Mouse (Mus musculus) T-helper 17 cell (primary cell): Measurements from ENCODE around the gene Col3a1.

Experiments
- in situ Hi-C, 2 experiments: fragments of 300-600 bp; cut with MboI, MseI; formaldehyde crosslinking; loops; 1 replicate in 1 of 2; 2 replicates in 1 of 2; pipeline ENCODE4 v1.15.1; 2025; ENCODE audit warnings: high pct_unique_total_duplicates in 2 of 2

The Col3a1 gene

GRCm38 (mm10) chr1:45311388-45311787 lies at the start of gene Col3a1:
Gene Col3a1, plus strand, starts transcription at chr1:45311538.
- in situ Hi-C loops, result no loop called here

- in situ Hi-C loops, result no loop called here
Observed at GRCm38 (mm10) chr1:45269421-45269820, 41.9 kb upstream of the Col3a1 start.

GRCm38 (mm10) chr1:45276006-45276539 lies 35.3 kb upstream of the Col3a1 start:
- in situ Hi-C loops, result no loop called here

GRCm38 (mm10) chr1:45287954-45288353 lies 23.4 kb upstream of the Col3a1 start:
- in situ Hi-C loops, result no loop called here

GRCm38 (mm10) chr1:45290037-45290436 lies 21.3 kb upstream of the Col3a1 start:
- in situ Hi-C loops, result loop anchor here in 1 of 2 experiments (10.0 kb wide), 1 partner anchor 165 kb away; no protein-coding TSS in a partner anchor

DNA sequence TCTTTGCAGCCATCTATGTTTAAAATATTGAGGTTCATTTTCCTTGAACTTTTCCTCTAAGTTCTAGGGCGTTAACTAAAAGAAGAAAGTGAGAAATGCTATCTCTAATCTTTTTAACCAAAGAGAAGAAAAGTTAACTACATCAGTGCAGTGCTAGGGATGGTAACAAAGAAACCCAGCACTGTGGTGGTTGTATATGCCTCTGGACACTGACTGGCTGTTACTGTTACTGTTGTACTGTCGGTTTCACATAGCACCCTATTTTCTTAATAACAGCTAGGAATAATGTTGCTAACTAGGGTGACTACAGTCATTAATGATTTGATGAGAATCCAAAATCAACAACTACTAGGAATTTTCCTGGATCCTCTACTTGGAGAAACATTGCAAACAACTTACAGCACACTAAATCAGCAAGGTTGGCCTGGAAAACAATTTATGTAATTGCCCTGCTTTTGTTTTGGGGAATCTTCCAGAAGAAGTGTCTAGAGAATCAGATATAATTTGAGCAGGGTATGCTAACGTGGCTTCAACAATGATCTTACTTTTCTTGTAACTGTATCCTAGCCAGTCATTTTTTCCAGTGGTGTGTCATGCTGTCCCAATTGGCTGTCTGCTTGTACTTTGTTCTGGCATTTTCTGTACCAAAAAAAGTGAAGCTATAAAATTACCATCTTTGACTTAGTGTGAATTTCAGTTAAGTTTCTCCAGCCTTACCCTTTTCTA lies 11.8 kb upstream of the Col3a1 start:
- in situ Hi-C loops, result loop anchor here in 1 of 2 experiments (10.0 kb wide), 1 partner anchor 175 kb away; no protein-coding TSS in a partner anchor

DNA sequence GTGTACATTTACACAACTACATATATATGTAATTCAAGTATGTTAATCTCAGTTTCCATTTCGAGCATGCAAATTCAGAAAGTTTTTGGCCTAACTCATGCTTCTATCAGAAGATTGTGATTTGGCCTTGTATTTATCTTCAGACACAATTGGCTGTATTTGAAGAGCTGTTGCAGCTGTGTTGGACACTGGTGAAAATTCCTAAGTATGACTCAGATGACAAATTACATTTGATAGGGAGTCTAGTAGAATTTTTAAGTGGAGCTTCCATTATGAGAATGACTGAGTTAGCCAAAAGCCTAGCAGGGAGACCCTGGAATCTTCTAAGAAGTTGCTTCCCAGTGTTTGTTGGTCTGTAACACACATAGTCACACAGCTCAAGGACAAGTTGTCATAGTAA lies 7.1 kb upstream of the Col3a1 start:
- in situ Hi-C loops, result no loop called here

DNA sequence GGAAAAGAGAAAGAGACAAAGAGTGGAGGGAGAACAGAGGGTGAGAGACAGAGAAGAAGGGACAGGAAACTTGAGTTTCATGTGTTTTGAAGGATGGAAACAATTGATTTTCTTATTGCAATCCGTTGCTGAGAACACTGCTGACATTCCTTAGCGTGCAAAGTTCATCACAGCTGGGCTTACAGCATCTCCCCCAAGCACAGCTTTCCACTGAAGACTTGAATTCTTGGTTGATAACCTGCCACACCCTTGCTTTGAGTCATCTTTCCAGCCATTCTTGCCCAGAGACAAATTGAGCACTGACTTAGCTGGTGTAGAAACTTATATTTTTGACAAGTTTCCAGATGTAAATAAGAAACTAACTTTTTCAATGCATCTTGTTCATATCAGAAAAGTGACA lies 2.3 kb upstream of the Col3a1 start:
- in situ Hi-C loops, result no loop called here

DNA sequence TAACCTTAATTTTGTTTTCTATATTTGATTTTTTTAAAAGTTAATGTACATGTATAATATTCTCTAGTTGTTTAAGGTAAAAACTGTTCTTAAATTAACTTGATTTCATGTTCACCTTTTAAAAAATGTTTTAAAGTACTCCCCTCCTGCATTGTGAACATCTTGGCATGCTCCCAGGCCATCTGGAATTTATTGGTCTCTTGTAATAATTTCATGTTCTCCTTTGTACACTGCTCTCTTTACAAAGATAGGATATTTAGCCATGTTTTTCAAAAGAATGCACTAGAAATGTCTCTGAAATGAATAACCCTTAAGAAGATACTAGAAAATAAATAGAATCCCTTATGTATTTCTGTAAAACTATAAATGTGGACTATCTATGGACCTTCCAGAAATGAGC lies 624 bp downstream of the Col3a1 start:
- in situ Hi-C loops, result no loop called here

GRCm38 (mm10) chr1:45312870-45313269 lies 1.5 kb downstream of the Col3a1 start:
- in situ Hi-C loops, result no loop called here

DNA sequence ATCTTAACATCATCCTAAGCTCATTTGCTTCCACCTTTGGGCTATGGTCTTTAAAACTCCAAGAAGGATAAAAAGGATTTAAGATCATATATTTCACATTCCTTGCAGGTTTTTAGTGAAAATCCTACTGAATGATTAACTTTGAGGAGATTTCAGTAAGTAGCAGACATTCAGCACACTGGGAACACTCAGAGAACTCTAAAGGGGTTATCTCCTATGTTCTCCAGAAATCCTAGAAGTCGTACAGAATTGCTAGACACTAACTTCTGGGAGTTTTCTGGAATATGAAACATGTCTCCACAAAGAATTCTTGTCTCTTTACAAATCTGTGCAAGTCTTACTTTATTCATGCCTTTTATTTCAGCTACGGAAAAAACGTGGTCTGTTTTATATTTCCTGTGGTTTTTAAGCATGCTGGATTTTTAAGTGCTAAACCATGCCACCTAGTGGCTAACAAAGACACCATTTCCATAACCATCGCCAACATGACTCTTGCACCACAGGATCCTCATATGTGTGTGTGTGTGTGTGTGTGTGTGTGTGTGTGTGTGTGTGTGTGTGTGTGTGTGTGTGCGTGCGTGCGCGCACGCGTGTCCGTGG lies 2.5 kb downstream of the Col3a1 start:
- in situ Hi-C loops, result no loop called here

GRCm38 (mm10) chr1:45315767-45316528 lies 4.6 kb downstream of the Col3a1 start:
- in situ Hi-C loops, result no loop called here

DNA sequence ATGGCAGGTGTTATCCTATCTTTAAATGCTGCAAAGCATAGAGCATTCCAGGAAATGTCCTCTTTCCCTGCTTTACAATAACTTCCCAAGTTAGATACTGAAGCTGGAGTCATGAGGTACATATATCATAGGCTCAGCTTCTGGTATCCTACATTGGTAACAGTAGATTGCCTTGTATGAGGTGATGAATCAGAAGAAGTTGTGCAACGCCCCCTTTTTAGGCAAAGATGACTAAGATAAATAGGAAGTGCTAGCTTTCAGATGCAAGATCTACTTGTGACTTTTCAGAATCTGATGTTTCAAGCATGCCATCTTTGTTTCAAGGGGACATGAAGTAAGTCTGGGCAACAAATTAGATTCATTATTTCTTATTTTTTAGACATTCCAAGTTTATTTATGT lies 6.9 kb downstream of the Col3a1 start:
- in situ Hi-C loops, result no loop called here

- in situ Hi-C loops, result no loop called here
Observed at GRCm38 (mm10) chr1:45320861-45321260, 9.5 kb downstream of the Col3a1 start.

DNA sequence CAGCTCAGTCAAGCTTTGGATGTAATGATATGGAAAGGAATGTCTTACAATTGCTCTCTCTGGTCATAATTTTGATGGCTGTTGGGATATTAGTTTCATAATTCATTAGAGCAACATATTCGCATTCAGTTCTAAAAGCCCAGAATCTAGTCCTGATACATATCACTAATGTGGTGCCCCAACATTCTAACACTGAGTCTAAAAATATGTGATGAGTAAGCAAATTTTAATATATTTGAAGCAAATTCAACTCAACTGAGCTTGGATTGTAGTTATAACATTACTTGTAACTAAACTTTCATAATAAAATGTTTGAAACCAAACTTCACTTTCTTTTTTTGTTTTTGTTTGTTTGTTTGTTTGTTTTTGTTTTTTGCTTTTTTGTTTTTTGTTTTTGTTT lies 17.8 kb downstream of the Col3a1 start:
- in situ Hi-C loops, result no loop called here

- in situ Hi-C loops, result no loop called here
Observed at GRCm38 (mm10) chr1:45355944-45356343, 44.6 kb downstream of the Col3a1 start.

DNA sequence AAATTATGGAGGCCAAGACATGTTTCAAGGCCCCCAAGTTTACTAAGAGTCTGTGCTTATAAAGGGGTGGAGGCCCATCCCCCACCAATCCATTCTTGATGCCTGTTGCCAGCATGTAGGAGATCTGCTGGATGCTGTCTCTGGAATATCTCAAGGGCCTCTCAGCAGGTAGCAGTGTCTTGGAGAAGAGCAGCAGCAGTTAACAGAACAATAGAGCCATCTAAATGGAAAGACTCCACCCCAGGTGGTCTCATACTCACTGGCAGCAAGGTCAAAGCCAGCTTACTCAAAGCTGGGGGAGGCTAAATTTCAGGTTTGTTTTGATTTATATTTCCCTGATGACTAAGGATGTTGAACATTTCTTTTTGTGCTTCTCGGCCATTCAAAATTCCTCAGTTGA lies 46.7 kb downstream of the Col3a1 start:
- in situ Hi-C loops, result no loop called here

- in situ Hi-C loops, result no loop called here
Observed at GRCm38 (mm10) chr1:45359147-45359546, 47.8 kb downstream of the Col3a1 start.

DNA sequence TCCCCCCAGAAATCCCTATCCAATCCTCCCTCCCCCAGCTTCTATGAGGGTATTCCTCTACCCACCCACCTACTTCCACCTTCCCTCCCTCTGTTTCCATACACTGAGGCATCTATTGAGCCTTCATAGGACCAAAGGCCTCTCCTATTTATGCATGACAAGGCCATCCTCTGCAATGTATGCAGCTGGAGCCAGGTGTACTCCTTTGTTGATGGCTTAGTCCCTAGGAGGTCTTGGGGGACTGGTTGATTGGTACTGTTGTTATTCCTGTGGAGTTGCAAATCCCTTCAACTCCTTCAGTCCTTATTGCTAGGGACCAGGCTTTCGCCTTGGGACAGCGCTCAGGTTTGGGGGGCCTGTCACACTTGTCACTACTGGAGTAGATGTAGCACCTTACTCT lies 48.3 kb downstream of the Col3a1 start:
- in situ Hi-C loops, result no loop called here

GRCm38 (mm10) chr1:45363274-45363673 lies 51.9 kb downstream of the Col3a1 start:
- in situ Hi-C loops, result no loop called here

- in situ Hi-C loops, result no loop called here
Observed at GRCm38 (mm10) chr1:45365427-45365826, 54.1 kb downstream of the Col3a1 start.

DNA sequence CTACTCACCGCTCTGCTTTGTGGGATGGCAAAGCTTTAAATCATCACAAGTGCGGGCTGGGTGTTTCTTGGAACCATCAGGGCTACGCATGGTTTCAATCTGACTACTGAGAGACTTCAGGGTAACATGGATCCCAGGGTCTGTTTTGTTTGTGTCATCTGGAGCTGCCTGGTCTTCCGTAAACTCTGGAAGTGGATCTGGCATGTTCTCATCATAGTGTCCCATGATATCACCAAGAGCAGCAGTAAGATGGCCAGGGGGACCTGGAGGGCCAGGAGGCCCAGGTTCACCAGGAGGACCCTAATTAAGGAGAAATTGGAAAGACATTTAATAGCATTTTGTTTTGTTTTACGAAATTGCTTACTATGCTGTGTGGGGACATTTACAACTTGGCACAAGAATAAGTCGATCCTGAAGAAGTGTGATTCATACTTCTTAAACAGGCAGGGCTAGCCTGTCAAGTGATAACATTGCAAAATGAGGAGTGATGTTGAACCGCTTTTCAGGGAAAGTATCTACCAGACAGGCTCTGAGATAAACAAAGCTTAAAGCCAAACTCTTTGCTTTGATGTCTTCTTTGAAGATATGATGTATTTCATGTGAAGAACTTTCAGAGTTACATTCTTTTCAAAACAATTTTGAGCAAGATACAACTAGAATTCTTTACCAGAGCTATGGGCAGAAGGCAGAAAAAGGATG lies 68.8 kb downstream of the Col3a1 start:
- in situ Hi-C loops, result no loop called here
